Mouse (Mus musculus): ENCODE measurements around the gene Mrc2.

DNA sequence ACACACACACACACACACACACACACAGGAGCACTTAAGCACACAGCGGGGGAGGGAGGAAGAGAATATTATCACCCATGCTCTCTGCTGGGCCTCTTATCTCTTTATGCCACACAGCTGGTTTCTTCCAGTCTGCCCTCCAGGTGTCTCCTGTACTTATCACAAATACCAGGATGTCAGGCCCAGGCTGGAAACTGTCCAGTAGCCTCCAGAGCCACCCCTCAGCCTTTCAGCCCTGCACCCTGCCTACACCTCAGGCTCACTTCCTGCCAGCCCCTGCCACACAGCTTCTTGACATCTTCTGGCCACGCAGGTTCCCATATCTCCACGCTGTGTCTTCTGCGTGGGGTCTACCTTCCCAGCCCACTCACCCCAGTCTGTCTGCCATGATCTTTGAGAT is 73.6 kb downstream of the Mrc2 start:
- no peak for TF ChIP-seq CTCF (IDR thresholded peaks at IDR 0.05; ENCODE audit: borderline replicate concordance, insufficient read depth, low read depth, low read length)
- no peak for TF ChIP-seq POLR2A (IDR thresholded peaks at IDR 0.05; ENCODE audit: borderline replicate concordance, insufficient read depth, low read length)

Measured in cerebellum, adult 2 months (tissue).